Mouse (Mus musculus) embryonic stem cell, embryonic (primary cell): ENCODE measurements around the gene Ctsw.

Experiments
- CTCF ChIA-PET, 4 experiments: fragments of 300-600 bp in 2 of 4; fragments of 350-600 bp in 2 of 4; sonication (Branson Sonifier 250); formaldehyde crosslinking; loops; one replicate each; lab custom pipeline; 2022; ENCODE audit warnings: inconsistent platforms in 2 of 4; lab: Charles Lee
- POLR2A ChIA-PET, 4 experiments: fragments of 300-600 bp in 2 of 4; fragments of 350-600 bp in 2 of 4; sonication (Branson Sonifier 250); formaldehyde crosslinking; loops; one replicate each; lab custom pipeline; 2022; ENCODE audit warnings: antibody characterized with exemption in 4 of 4, inconsistent platforms in 1 of 4; lab: Charles Lee

The Ctsw gene

GRCm38 (mm10) chr19:5493301-5493721 is 25.0 kb upstream of the Ctsw start:
- CTCF ChIA-PET: interaction anchor here in 1 of 4 experiments (1.5 to 2.0 kb wide), 2 partner anchors 10 to 30 kb away, joined by 4 to 5 read pairs; partner anchors contain the start of gene 1700020D05Rik
- POLR2A ChIA-PET: interaction anchor here in 3 of 4 experiments (0.5 to 21.3 kb wide), 26 partner anchors 10 to 501 kb away, joined by 3 to 735 read pairs (median 4); partner anchors contain the start of genes Snx32 (in 3 of the 3), Ccdc85b (in 2 of the 3), Fibp (in 2 of the 3) and 1700020D05Rik (in 1 of the 3)

GRCm38 (mm10) chr19:5492641-5493040 is 24.3 kb upstream of the Ctsw start:
- ChIA-PET CTCF (interaction anchor here in 2 of 4 experiments (0.6 to 2.0 kb wide), 3 partner anchors 11 to 349 kb away, joined by 4 to 6 read pairs (median 5); partner anchors contain the start of gene 1700020D05Rik (in 1 of the 2)), POLR2A (interaction anchor here in 3 of 4 experiments (0.5 to 21.3 kb wide), 27 partner anchors 11 to 500 kb away, joined by 3 to 735 read pairs (median 3); partner anchors contain the start of genes Snx32 (in 3 of the 3), Ccdc85b (in 2 of the 3), Fibp (in 2 of the 3) and 1700020D05Rik (in 1 of the 3))

GRCm38 (mm10) chr19:5490898-5491708 is 22.8 kb upstream of the Ctsw start:
- ChIA-PET POLR2A (interaction anchor here (0.6 to 21.3 kb wide), 112 partner anchors 7 to 1832 kb away, joined by 3 to 735 read pairs (median 4); partner anchors contain the start of genes Snx32 (in 4 of the 4), AI837181 (in 3 of the 4), Ap5b1 (in 3 of the 4) and Banf1 (in 3 of the 4)), CTCF (interaction anchor here (0.5 to 4.5 kb wide), 10 partner anchors 10 to 1673 kb away, joined by 3 to 43 read pairs (median 4); partner anchors contain the start of gene Snx32 (in 1 of the 4))

- POLR2A ChIA-PET: interaction anchor here (0.6 to 21.3 kb wide), 165 partner anchors 8 to 873 kb away, joined by 3 to 735 read pairs (median 5); partner anchors contain the start of genes Snx32 (in 4 of the 4), AI837181 (in 3 of the 4), Ap5b1 (in 3 of the 4) and Banf1 (in 3 of the 4)
- CTCF ChIA-PET: interaction anchor here (0.6 to 4.7 kb wide), 12 partner anchors 20 to 403 kb away, joined by 3 to 118 read pairs (median 6); partner anchors contain the start of genes Ccdc85b (in 1 of the 4), Ctsw (in 1 of the 4), Eif1ad (in 1 of the 4) and Fibp (in 1 of the 4)
These were observed 22.1 kb upstream of the Ctsw start, which contains the start of gene Cfl1 for GRCm38 (mm10) chr19:5490313-5490897. Cfl1 (plus strand) TSS chr19:5490455.

GRCm38 (mm10) chr19:5489721-5490120 is 21.4 kb upstream of the Ctsw start:
- POLR2A ChIA-PET: interaction anchor here (0.5 to 21.3 kb wide), 184 partner anchors 9 to 874 kb away, joined by 3 to 735 read pairs (median 5); partner anchors contain the start of genes Snx32 (in 4 of the 4), AI837181 (in 3 of the 4), Ap5b1 (in 3 of the 4) and Banf1 (in 3 of the 4)

GRCm38 (mm10) chr19:5488878-5489571 is 20.7 kb upstream of the Ctsw start:
- ChIA-PET CTCF (interaction anchor here (0.6 to 4.7 kb wide), 37 partner anchors 10 to 1179 kb away, joined by 3 to 118 read pairs (median 7); partner anchors contain the start of genes Ap5b1 (in 3 of the 4), Snx32 (in 3 of the 4), Ctsw (in 2 of the 4) and Fibp (in 2 of the 4)), POLR2A (interaction anchor here (0.5 to 21.3 kb wide), 168 partner anchors 9 to 1660 kb away, joined by 3 to 735 read pairs (median 5); partner anchors contain the start of genes Snx32 (in 4 of the 4), AI837181 (in 3 of the 4), Banf1 (in 3 of the 4) and Ccdc85b (in 3 of the 4))

More at GRCm38 (mm10) chr19:5489721-5490120, 21.4 kb upstream of the Ctsw start:
- CTCF ChIA-PET: interaction anchor here (0.7 to 4.7 kb wide), 19 partner anchors 10 to 410 kb away, joined by 3 to 118 read pairs (median 6); partner anchors contain the start of genes Ap5b1 (in 2 of the 4), Snx32 (in 2 of the 4), Ccdc85b (in 1 of the 4) and Ctsw (in 1 of the 4)

- ChIA-PET POLR2A (interaction anchor here (0.5 to 21.3 kb wide), 165 partner anchors 8 to 790 kb away, joined by 3 to 735 read pairs (median 5); partner anchors contain the start of genes Ccdc85b (in 4 of the 4), Ctsw (in 4 of the 4), Efemp2 (in 4 of the 4) and Fibp (in 4 of the 4)), CTCF (interaction anchor here (0.5 to 4.7 kb wide), 93 partner anchors 8 to 1769 kb away, joined by 3 to 118 read pairs (median 4); partner anchors contain the start of genes Ap5b1 (in 3 of the 4), Efemp2 (in 3 of the 4), Fibp (in 3 of the 4) and Snx32 (in 3 of the 4))
These were observed 19.7 kb upstream of the Ctsw start, which contains the start of gene Mus81 for GRCm38 (mm10) chr19:5487768-5488550. Mus81 (minus strand) TSS chr19:5488402.

GRCm38 (mm10) chr19:5486771-5487170 is 18.5 kb upstream of the Ctsw start:
- CTCF ChIA-PET: interaction anchor here (0.6 to 4.7 kb wide), 31 partner anchors 9 to 529 kb away, joined by 3 to 118 read pairs (median 8); partner anchors contain the start of genes Efemp2 (in 3 of the 4), Fibp (in 3 of the 4), Ctsw (in 2 of the 4) and AI837181 (in 1 of the 4)
- POLR2A ChIA-PET: interaction anchor here (0.7 to 21.3 kb wide), 45 partner anchors 7 to 599 kb away, joined by 3 to 735 read pairs (median 21); partner anchors contain the start of genes Ccdc85b (in 3 of the 4), Efemp2 (in 3 of the 4), Fibp (in 3 of the 4) and AI837181 (in 2 of the 4)

- ChIA-PET POLR2A (interaction anchor here in 3 of 4 experiments (0.8 to 21.3 kb wide), 19 partner anchors 10 to 599 kb away, joined by 3 to 735 read pairs (median 28); partner anchors contain the start of genes Efemp2 (in 3 of the 3), AI837181 (in 2 of the 3), Ccdc85b (in 2 of the 3) and Ctsw (in 2 of the 3)), CTCF (interaction anchor here in 2 of 4 experiments (0.7 to 4.7 kb wide), 7 partner anchors 10 to 110 kb away, joined by 3 to 118 read pairs (median 8); partner anchors contain the start of genes Ap5b1 (in 1 of the 2), Ctsw (in 1 of the 2) and Fibp (in 1 of the 2))
These were observed 18.0 kb upstream of the Ctsw start for GRCm38 (mm10) chr19:5486286-5486685.

- ChIA-PET POLR2A (interaction anchor here in 3 of 4 experiments (0.8 to 21.3 kb wide), 16 partner anchors 9 to 599 kb away, joined by 3 to 735 read pairs (median 21); partner anchors contain the start of genes Ccdc85b (in 3 of the 3), Efemp2 (in 3 of the 3), AI837181 (in 2 of the 3) and Ctsw (in 2 of the 3)), CTCF (interaction anchor here in 1 of 4 experiments (2.7 to 4.7 kb wide), 3 partner anchors 10 to 82 kb away, joined by 8 to 118 read pairs (median 16); partner anchors contain the start of genes Ap5b1, Ctsw and Fibp)
These were observed 17.5 kb upstream of the Ctsw start for GRCm38 (mm10) chr19:5485821-5486220.

GRCm38 (mm10) chr19:5485371-5485770 is 17.1 kb upstream of the Ctsw start:
- ChIA-PET POLR2A (interaction anchor here in 3 of 4 experiments (1.0 to 21.3 kb wide), 11 partner anchors 9 to 356 kb away, joined by 3 to 735 read pairs (median 5); partner anchors contain the start of genes Ccdc85b (in 3 of the 3), Ctsw (in 2 of the 3), Fibp (in 2 of the 3) and AI837181 (in 1 of the 3)), CTCF (interaction anchor here in 1 of 4 experiments (2.7 kb wide), 1 partner anchor 11 kb away, joined by 8 read pairs; no protein-coding TSS in a partner anchor)

GRCm38 (mm10) chr19:5484496-5484895 is 16.2 kb upstream of the Ctsw start:
- ChIA-PET CTCF (interaction anchor here in 1 of 4 experiments (1.0 kb wide), 1 partner anchor 21 kb away, joined by 6 read pairs; no protein-coding TSS in a partner anchor), POLR2A (interaction anchor here in 3 of 4 experiments (1.0 to 21.3 kb wide), 10 partner anchors 9 to 357 kb away, joined by 4 to 735 read pairs (median 5); partner anchors contain the start of genes Ccdc85b (in 3 of the 3), Ctsw (in 2 of the 3), Efemp2 (in 2 of the 3) and Fibp (in 2 of the 3))

- CTCF ChIA-PET: interaction anchor here in 1 of 4 experiments (1.0 to 1.3 kb wide), 2 partner anchors 20 kb away, joined by 5 to 6 read pairs; no protein-coding TSS in a partner anchor
These were observed 15.4 kb upstream of the Ctsw start for GRCm38 (mm10) chr19:5483386-5484359.

More at GRCm38 (mm10) chr19:5483386-5484359, 15.4 kb upstream of the Ctsw start:
- POLR2A ChIA-PET: interaction anchor here in 3 of 4 experiments (0.6 to 21.3 kb wide), 9 partner anchors 10 to 667 kb away, joined by 3 to 735 read pairs (median 4); partner anchors contain the start of genes Ccdc85b (in 2 of the 3), Ctsw (in 2 of the 3), Efemp2 (in 2 of the 3) and Fibp (in 2 of the 3)
